Mouse (Mus musculus) lung, adult 2 months (tissue): ENCODE results near the gene Zbtb46.

Source experiments
- CTCF ChIP-seq: fragments of 200-500 bp; IDR thresholded peaks from 2 replicates; pipeline ENCODE4 v1.5.1; 2011; ENCODE audit warnings: mild to moderate bottlenecking, low read length, control low read depth; ENCODE audit not compliant: insufficient read depth
- POLR2A ChIP-seq: fragments of 200-500 bp; IDR thresholded peaks from 2 replicates; pipeline ENCODE4 v1.6.1; 2011; ENCODE audit warnings: low read depth, mild to moderate bottlenecking, control low read depth, low read length, borderline replicate concordance; ENCODE audit errors: extremely low read depth

- 0 out of 2 replicates have a peak, but pooled peaks have one; percentile 2 for TF ChIP-seq POLR2A
- no peak for TF ChIP-seq CTCF
These were observed 93.6 kb downstream of the Zbtb46 start for GRCm38 (mm10) chr2:181365655-181366075.
